Comparison of ENCODE assay signal across 12 mouse cellular contexts in the genomic region with DNA sequence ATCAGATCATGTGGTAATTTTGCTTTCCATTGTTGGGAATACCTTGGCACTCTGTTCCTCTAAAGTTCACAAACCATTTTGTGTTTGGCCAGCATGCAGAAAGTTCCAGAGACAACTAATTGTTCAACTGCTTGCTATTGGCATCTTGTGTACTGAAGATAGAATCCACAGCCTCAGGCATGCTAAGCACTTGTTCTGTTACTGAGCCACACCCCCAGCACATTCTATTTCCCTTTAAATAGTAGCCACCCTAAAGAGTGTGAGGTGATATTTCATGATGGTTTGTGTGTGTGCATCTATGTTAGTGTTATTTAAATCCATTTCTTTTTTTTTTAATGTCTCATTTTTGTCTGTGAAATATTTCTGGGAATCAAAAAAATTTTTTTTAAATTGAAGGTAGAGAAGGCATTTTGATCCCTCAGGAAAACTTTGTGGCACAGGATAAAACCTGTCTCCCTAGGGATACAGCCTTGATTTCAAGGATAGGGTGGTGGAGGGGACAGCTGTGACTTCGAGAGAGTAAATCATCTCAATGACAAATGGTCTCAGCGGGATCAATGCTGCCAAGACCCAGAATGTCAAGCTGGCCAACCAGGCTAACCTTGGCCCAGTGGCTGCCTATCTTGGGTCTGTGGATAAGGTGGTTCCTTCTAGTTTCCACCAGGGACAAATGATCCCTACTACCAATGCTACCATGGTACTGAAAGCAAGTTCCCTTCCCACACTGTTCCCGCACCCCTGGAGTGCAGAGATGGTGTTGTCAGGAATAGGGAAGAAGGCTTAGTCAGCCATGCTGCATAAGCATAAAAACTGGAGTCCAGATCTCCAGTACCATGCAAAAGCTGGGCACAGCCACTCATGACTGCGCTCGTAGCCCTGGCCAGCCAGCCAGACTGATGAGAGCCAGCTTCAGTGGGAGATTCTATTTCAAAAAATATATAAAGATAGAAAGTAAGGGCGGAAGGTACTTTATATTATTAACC. TPM values are rescaled to one million over a fixed set of nuclear protein-coding genes. Genes with fewer than 3 reads are reported as not detected.
DNase-seq lines count a peak whose midpoint lies in the region; ATAC-seq and TF ChIP-seq lines count a peak whose summit lies in the region.
"Had no signal": no experiment of that assay in that cellular context is flagged by ENCODE, and none has a peak within 500 bp of the region (broad histone marks: within the 10 kb centered on the region; RNA-seq: fewer than 3 reads in every experiment).

No protein-coding gene starts in this region.

- no peak for TF ChIP-seq CTCF in forebrain, postnatal 0 days (IDR thresholded peaks at IDR 0.05; ENCODE audit: low read depth)

- peak; percentile 94 for DNase-seq in heart, adult 11 months
- DNase-seq in heart, adult 8-10 months (ENCODE audit: low spot score), result no peak
- peak; percentile 60 for DNase-seq in midbrain, embryonic 11.5 days (ENCODE audit: low spot score, missing footprints)
- DNase-seq in midbrain, embryonic 10.5 days (ENCODE audit: low spot score), result no peak
- no peak for DNase-seq in embryonic facial prominence, embryonic 10.5 days (ENCODE audit: low spot score)
- no peak for DNase-seq in cerebellum, adult 18-20 months
- no peak for DNase-seq in forebrain, postnatal 0 days
- DNase-seq: layer of hippocampus, postnatal 36 days; thymus, postnatal 36 days had no signal

- 84% methylated on average over 6 of the region's 6 CpGs for WGBS in midbrain, embryonic 11.5 days
- 78% methylated on average over 6 of the region's 6 CpGs for WGBS in midbrain, embryonic 10.5 days
- 81% methylated on average over 6 of the region's 6 CpGs for WGBS in embryonic facial prominence, embryonic 10.5 days
- WGBS in forebrain, postnatal 0 days, result 82% methylated on average over 6 of the region's 6 CpGs

- no peaks in the 10 kb centered on the region for H3K4me1 ChIP-seq in midbrain, embryonic 11.5 days (ENCODE audit: control insufficient read depth, insufficient read depth, low read length)
- H3K4me1 ChIP-seq in midbrain, embryonic 10.5 days, result peaks cover 3% of the 10 kb centered on the region; the same call in 1 of the 2 replicates
- peaks cover 11% of the 10 kb centered on the region for H3K4me1 ChIP-seq in embryonic facial prominence, embryonic 10.5 days
- no peaks in the 10 kb centered on the region for H3K4me1 ChIP-seq in forebrain, postnatal 0 days (ENCODE audit: insufficient read depth)

- no peak overlapping the region for H3K9ac ChIP-seq in midbrain, embryonic 11.5 days (ENCODE audit: low read length)
- H3K9ac ChIP-seq in forebrain, postnatal 0 days, result no peak overlapping the region
- H3K9ac ChIP-seq: lung, embryonic 14.5 days had no signal

- no peaks in the 10 kb centered on the region for H3K27me3 ChIP-seq in midbrain, embryonic 11.5 days (ENCODE audit: control insufficient read depth, insufficient read depth, low read length)
- H3K27me3 ChIP-seq in midbrain, embryonic 10.5 days (ENCODE audit: low read depth, poor library complexity, severe bottlenecking), result no peaks in the 10 kb centered on the region
- no peaks in the 10 kb centered on the region for H3K27me3 ChIP-seq in embryonic facial prominence, embryonic 10.5 days (replicated peaks; ENCODE audit: low read depth, poor library complexity, severe bottlenecking)
- H3K27me3 ChIP-seq in forebrain, postnatal 0 days (ENCODE audit: insufficient read depth, low read length), result no peaks in the 10 kb centered on the region

- no peak overlapping the region for H3K4me2 ChIP-seq in midbrain, embryonic 11.5 days
- H3K4me2 ChIP-seq in forebrain, postnatal 0 days (ENCODE audit: low read depth), result no peak overlapping the region

- no peaks in the 10 kb centered on the region for H3K36me3 ChIP-seq in midbrain, embryonic 11.5 days (ENCODE audit: control insufficient read depth, insufficient read depth, low read length)
- H3K36me3 ChIP-seq in midbrain, embryonic 10.5 days, result peaks cover 14% of the 10 kb centered on the region
- H3K36me3 ChIP-seq in embryonic facial prominence, embryonic 10.5 days (replicated peaks), result peaks cover 67% of the 10 kb centered on the region
- no peaks in the 10 kb centered on the region for H3K36me3 ChIP-seq in forebrain, postnatal 0 days (ENCODE audit: insufficient read depth)

- H3K4me3 ChIP-seq in midbrain, embryonic 11.5 days (ENCODE audit: low read depth, low read length), result no peak overlapping the region
- H3K4me3 ChIP-seq in midbrain, embryonic 10.5 days, result no peak overlapping the region
- no peak overlapping the region for H3K4me3 ChIP-seq in embryonic facial prominence, embryonic 10.5 days
- no peak overlapping the region for H3K4me3 ChIP-seq in forebrain, postnatal 0 days (ENCODE audit: low read depth, low read length)

- ATAC-seq in midbrain, embryonic 11.5 days (ENCODE audit: low FRiP score), result no peak
- ATAC-seq in megakaryocyte progenitor cell, adult 5-6 weeks (replicated peaks; ENCODE audit: poor library complexity), result peak; percentile 24
- no peak for ATAC-seq in forebrain, postnatal 0 days

- H3K9me3 ChIP-seq in midbrain, embryonic 11.5 days (ENCODE audit: control insufficient read depth, low read length), result no peaks in the 10 kb centered on the region
- H3K9me3 ChIP-seq in midbrain, embryonic 10.5 days (replicated peaks), result peaks cover 8% of the 10 kb centered on the region; the same call in 1 of the 2 replicates
- H3K9me3 ChIP-seq in embryonic facial prominence, embryonic 10.5 days, result peaks cover 5% of the 10 kb centered on the region; the same call in 1 of the 2 replicates
- H3K9me3 ChIP-seq in forebrain, postnatal 0 days (ENCODE audit: low read length), result no peaks in the 10 kb centered on the region

- H3K27ac ChIP-seq in midbrain, embryonic 11.5 days (ENCODE audit: low read depth, low read length), result no peak overlapping the region
- H3K27ac ChIP-seq in midbrain, embryonic 10.5 days (replicated peaks), result no peak overlapping the region
- H3K27ac ChIP-seq in embryonic facial prominence, embryonic 10.5 days (replicated peaks), result 0 out of 2 replicates have a peak overlapping the region, but pooled peaks have one; percentile 30
- no peak overlapping the region for H3K27ac ChIP-seq in forebrain, postnatal 0 days (ENCODE audit: low read depth, low read length)

RNA-seq across cellular contexts. Expression of gene Itga9, which starts 25.6 kb away (rescaled TPM):
- total RNA-seq in heart, adult 8-10 months (2022), result 10 to 100 TPM; 24.9 to 42.6 (median 36.7) TPM
- 4.0 and 5.4 TPM in 2 replicates for polyA plus RNA-seq in midbrain, embryonic 11.5 days (2014; fragmentation: Nextera tagmentation; extraction: Ambion mirVana)
- polyA plus RNA-seq in midbrain, embryonic 10.5 days (2016; fragmentation: Nextera tagmentation; extraction: Ambion mirVana), result 4.0 and 5.2 TPM in 2 replicates
- 11.9 and 13.4 TPM in 2 replicates for polyA plus RNA-seq in embryonic facial prominence, embryonic 10.5 days (2016; fragmentation: Nextera tagmentation; extraction: Ambion mirVana)
- total RNA-seq in megakaryocyte progenitor cell, adult 5-6 weeks (2015), result 0.32 and 0.66 TPM in 2 replicates
- 0.08 and 0.71 TPM in 2 replicates for total RNA-seq in megakaryocyte progenitor cell, adult 5-6 weeks (2017)
- 2.6 and 3.3 TPM in 2 replicates for total RNA-seq in forebrain, postnatal 0 days (2014; rRNA removed)
- 0.57 and 0.99 TPM in 2 replicates for polyA plus RNA-seq in forebrain, postnatal 0 days (2015; fragmentation: Nextera tagmentation; extraction: Ambion mirVana)
- polyA plus RNA-seq: C2C12 had no signal

Comparison
In these comparisons a context has a peak if more than half of its experiments do, and no peak if none do; other contexts are left out.
1. DNase-seq: peak in heart, adult 11 months (single experiment) and midbrain, embryonic 11.5 days (single experiment); none in heart, adult 8-10 months (single experiment), midbrain, embryonic 10.5 days (single experiment), embryonic facial prominence, embryonic 10.5 days (single experiment), cerebellum, adult 18-20 months (0 of 2) and forebrain, postnatal 0 days (single experiment).